Mouse (Mus musculus) right cerebral cortex, postnatal 14 days (tissue): Measurements from ENCODE around the gene Olfr834.

Source experiments
- DNase-seq: peaks from one replicate; pipeline ENCODE4 v3.0.0; 2022

Olfr834 gene

GRCm38 (mm10) chr9:18987690-18988089, at the start of gene Olfr834:
Olfr834 (plus strand) TSS chr9:18987990.
- DNase-seq = no peak

- DNase-seq = no peak
These were observed 25.8 kb upstream of the Olfr834 start for GRCm38 (mm10) chr9:18962021-18962420.

- no peak for DNase-seq
These were observed 44.6 kb downstream of the Olfr834 start, which contains the start of gene Olfr835 for GRCm38 (mm10) chr9:19032435-19032834. Olfr835 (plus strand) TSS chr9:19032735.
